Mouse (Mus musculus) midbrain, embryonic 13.5 days (tissue): Measurements from ENCODE around the gene Ctnna2. TPM values are rescaled to one million over a fixed set of nuclear protein-coding genes. Genes with fewer than 3 reads are reported as not detected.
A peak's percentile ranks its signal among the peaks of the same experiment; 100 is the strongest.

Source experiments
- ATAC-seq: fragments of 200-750 bp; cut with Nextera tagmentation; 2 replicates; pipeline ENCODE4 v1.8.0; 2017; ENCODE audit warnings: mild to moderate bottlenecking, moderate TSS enrichment, moderate library complexity
- H3K27ac ChIP-seq: fragments of 300-500 bp; sonication (generic); 2 replicates; pipeline ENCODE4 v1.5.1; 2015; ENCODE audit warnings: inconsistent platforms, mild to moderate bottlenecking, moderate library complexity
- H3K27me3 ChIP-seq: fragments of 300-500 bp; sonication (generic); 2 replicates; pipeline ENCODE4 v1.6.1; 2015; ENCODE audit warnings: mild to moderate bottlenecking, inconsistent platforms
- H3K36me3 ChIP-seq: fragments of 300-500 bp; sonication (generic); 2 replicates; pipeline ENCODE4 v1.6.1; 2015; ENCODE audit warnings: mild to moderate bottlenecking, inconsistent platforms
- H3K4me1 ChIP-seq: fragments of 300-500 bp; sonication (generic); replicated peaks from 2 replicates; pipeline ENCODE4 v1.6.1; 2015; ENCODE audit warnings: inconsistent platforms
- H3K4me2 ChIP-seq: fragments of 300-500 bp; sonication (generic); replicated peaks from 2 replicates; pipeline ENCODE4 v1.6.1; 2015; ENCODE audit warnings: moderate library complexity, mild to moderate bottlenecking, inconsistent platforms
- H3K4me3 ChIP-seq: fragments of 300-500 bp; sonication (generic); replicated peaks from 2 replicates; pipeline ENCODE4 v1.5.1; 2015; ENCODE audit warnings: mild to moderate bottlenecking, inconsistent platforms
- H3K9ac ChIP-seq: fragments of 300-500 bp; sonication (generic); replicated peaks from 2 replicates; pipeline ENCODE4 v1.6.1; 2015; ENCODE audit warnings: mild to moderate bottlenecking, inconsistent platforms
- H3K9me3 ChIP-seq: fragments of 300-500 bp; sonication (generic); 2 replicates; pipeline ENCODE4 v1.6.1; 2016; ENCODE audit warnings: mild to moderate bottlenecking, inconsistent platforms
- WGBS: fragments of 180-500 bp; shearing (Covaris S2); methylation state at CpG from one replicate; pipeline ENCODE4 v1.1.7; 2015; 5-methylcytosine and 5-hydroxymethylcytosine counted together
- polyA plus RNA-seq: library from polyadenylated mRNA; unstranded; fragments of >200 nt; fragmentation: Nextera tagmentation; extraction: Ambion mirVana; gene quantifications from 2 replicates; pipeline ENCODE4 v1.2.1, GENCODE M21; 2015

Ctnna2 gene
- polyA plus RNA-seq, 1 experiment from 2014 or later: 137 TPM

DNA sequence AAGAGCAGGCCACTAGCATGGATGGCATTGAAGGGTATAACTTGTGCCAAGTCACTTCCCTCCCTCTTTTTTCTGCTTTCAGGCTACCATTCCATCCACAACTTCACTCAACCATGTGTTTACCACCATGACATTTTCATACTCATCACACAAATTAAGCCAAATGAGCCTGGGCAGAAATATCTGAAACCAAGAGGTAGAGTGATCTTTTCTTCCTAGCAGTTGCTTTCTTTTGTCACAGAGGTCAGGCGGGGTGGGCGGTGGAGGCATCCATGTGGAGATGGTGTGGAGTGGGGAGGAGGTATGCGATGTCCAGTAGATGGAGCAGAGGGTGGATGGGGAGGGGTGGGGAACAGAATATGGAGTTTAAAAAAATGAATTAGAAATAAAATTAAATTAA is 672.7 kb downstream of the Ctnna2 start:
- ATAC-seq: no peak
- H3K36me3 ChIP-seq: no peaks in the 10 kb centered on the region
- WGBS: 90% methylated on average over 3 of the region's 3 CpGs
- H3K9ac ChIP-seq: no peak overlapping the region
- no peaks in the 10 kb centered on the region for H3K27me3 ChIP-seq
- H3K4me2 ChIP-seq: no peak overlapping the region
- no peak overlapping the region for H3K27ac ChIP-seq
- no peaks in the 10 kb centered on the region for H3K9me3 ChIP-seq
- H3K4me3 ChIP-seq: no peak overlapping the region
- peaks cover 6% of the 10 kb centered on the region; the same call in 1 of the 2 replicates for H3K4me1 ChIP-seq

DNA sequence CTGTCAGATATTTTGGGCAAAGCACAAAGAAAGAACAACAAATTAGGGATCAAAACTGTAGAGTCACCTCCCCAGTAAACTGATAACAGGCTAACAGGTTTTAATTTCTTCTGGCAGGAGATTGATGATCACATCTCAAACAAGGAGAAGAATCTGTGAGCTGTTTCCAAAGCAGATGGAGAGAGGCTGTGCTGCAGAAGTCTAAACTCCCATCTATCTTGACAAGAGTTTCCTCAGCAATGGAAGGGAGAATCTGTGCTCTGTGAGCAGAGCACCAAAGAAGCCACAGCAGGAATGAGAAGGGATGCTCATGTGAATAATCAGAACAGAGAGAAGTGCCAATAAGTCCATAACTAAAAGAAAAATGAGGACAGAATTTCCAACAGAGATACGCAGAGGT is 678.2 kb downstream of the Ctnna2 start:
- WGBS: 90% methylated on average over 1 of the region's 1 CpGs
- H3K9ac ChIP-seq: no peak overlapping the region
- no peaks in the 10 kb centered on the region for H3K9me3 ChIP-seq
- H3K27ac ChIP-seq: no peak overlapping the region
- no peaks in the 10 kb centered on the region for H3K36me3 ChIP-seq
- H3K4me1 ChIP-seq: peaks cover 6% of the 10 kb centered on the region; the same call in 1 of the 2 replicates
- H3K4me3 ChIP-seq: no peak overlapping the region
- H3K27me3 ChIP-seq: no peaks in the 10 kb centered on the region
- H3K4me2 ChIP-seq: no peak overlapping the region
- ATAC-seq: no peak

GRCm38 (mm10) chr6:77291415-77291814 is 688.1 kb downstream of the Ctnna2 start:
- H3K36me3 ChIP-seq: no peaks in the 10 kb centered on the region
- no peak overlapping the region for H3K4me2 ChIP-seq
- H3K4me1 ChIP-seq: peaks cover 14% of the 10 kb centered on the region
- 58% methylated on average over 6 of the region's 6 CpGs for WGBS
- H3K9me3 ChIP-seq: no peaks in the 10 kb centered on the region
- H3K27ac ChIP-seq: peak overlapping the region; percentile 68
- no peak for ATAC-seq
- no peak overlapping the region for H3K4me3 ChIP-seq
- no peak overlapping the region for H3K9ac ChIP-seq
- H3K27me3 ChIP-seq: no peaks in the 10 kb centered on the region

DNA sequence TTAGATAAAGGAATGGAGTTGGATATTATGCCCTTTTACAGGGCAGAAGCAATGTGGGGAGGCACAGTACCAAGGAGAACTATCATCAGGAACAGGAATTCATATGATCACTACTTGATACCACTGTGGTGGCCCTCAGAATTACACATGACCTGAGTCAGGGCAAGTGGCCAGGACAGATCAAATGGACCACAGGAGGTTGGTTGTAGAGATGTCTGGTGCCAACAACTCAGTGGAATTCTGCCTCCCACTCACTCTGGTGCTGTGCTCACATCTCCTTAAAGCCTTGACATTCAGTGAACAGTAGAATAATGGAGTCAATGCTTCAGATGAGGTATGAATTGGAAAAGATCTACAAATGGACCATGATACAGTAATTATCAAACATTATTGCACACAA is 691.1 kb downstream of the Ctnna2 start:
- Histone ChIP-seq H3K4me3 (no peak overlapping the region), H3K9ac (no peak overlapping the region), H3K4me1 (peaks cover 8% of the 10 kb centered on the region; the same call in 1 of the 2 replicates), H3K27me3 (no peaks in the 10 kb centered on the region), H3K9me3 (no peaks in the 10 kb centered on the region), H3K27ac (no peak overlapping the region), H3K4me2 (no peak overlapping the region), H3K36me3 (no peaks in the 10 kb centered on the region)
- no peak for ATAC-seq

DNA sequence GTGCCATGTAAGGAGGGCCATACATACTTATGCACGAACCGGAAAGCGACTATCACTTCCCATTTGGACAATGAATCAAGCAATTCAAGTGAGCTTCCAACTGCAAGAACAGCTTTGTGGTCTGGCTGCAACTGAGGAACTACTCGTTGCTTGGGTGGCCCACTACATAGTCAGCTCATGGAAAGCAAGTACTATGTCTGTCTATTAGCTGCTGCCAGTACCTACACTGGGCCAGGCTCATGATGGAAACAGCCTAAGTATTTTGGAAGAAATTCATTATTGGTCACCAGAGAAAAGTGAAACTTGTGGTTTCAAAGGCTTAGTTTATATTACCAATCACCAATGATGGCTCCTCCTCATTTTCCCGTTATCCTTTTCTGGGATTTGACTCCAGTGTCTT is 693.2 kb downstream of the Ctnna2 start:
- Histone ChIP-seq H3K27ac (no peak overlapping the region), H3K4me3 (no peak overlapping the region), H3K4me2 (no peak overlapping the region), H3K9me3 (no peaks in the 10 kb centered on the region), H3K9ac (no peak overlapping the region), H3K36me3 (no peaks in the 10 kb centered on the region), H3K4me1 (peaks cover 3% of the 10 kb centered on the region; the same call in 1 of the 2 replicates), H3K27me3 (no peaks in the 10 kb centered on the region)
- no peak for ATAC-seq
- 94% methylated on average over 5 of the region's 5 CpGs for WGBS

GRCm38 (mm10) chr6:77278794-77279193 is 700.7 kb downstream of the Ctnna2 start:
- H3K9ac ChIP-seq: no peak overlapping the region
- no peak overlapping the region for H3K4me3 ChIP-seq
- no peaks in the 10 kb centered on the region for H3K36me3 ChIP-seq
- H3K27me3 ChIP-seq: no peaks in the 10 kb centered on the region
- no peak overlapping the region for H3K27ac ChIP-seq
- H3K4me1 ChIP-seq: no peaks in the 10 kb centered on the region
- 80% methylated on average over 5 of the region's 5 CpGs for WGBS
- H3K9me3 ChIP-seq: no peaks in the 10 kb centered on the region
- H3K4me2 ChIP-seq: no peak overlapping the region
- ATAC-seq: no peak

GRCm38 (mm10) chr6:77265163-77265562 is 714.3 kb downstream of the Ctnna2 start:
- 91% methylated on average over 3 of the region's 3 CpGs for WGBS
- H3K4me2 ChIP-seq: no peak overlapping the region
- no peak overlapping the region for H3K4me3 ChIP-seq
- H3K9ac ChIP-seq: no peak overlapping the region
- no peaks in the 10 kb centered on the region for H3K9me3 ChIP-seq
- ATAC-seq: no peak
- no peaks in the 10 kb centered on the region for H3K36me3 ChIP-seq
- no peak overlapping the region for H3K27ac ChIP-seq
- no peaks in the 10 kb centered on the region for H3K27me3 ChIP-seq
- no peaks in the 10 kb centered on the region for H3K4me1 ChIP-seq

DNA sequence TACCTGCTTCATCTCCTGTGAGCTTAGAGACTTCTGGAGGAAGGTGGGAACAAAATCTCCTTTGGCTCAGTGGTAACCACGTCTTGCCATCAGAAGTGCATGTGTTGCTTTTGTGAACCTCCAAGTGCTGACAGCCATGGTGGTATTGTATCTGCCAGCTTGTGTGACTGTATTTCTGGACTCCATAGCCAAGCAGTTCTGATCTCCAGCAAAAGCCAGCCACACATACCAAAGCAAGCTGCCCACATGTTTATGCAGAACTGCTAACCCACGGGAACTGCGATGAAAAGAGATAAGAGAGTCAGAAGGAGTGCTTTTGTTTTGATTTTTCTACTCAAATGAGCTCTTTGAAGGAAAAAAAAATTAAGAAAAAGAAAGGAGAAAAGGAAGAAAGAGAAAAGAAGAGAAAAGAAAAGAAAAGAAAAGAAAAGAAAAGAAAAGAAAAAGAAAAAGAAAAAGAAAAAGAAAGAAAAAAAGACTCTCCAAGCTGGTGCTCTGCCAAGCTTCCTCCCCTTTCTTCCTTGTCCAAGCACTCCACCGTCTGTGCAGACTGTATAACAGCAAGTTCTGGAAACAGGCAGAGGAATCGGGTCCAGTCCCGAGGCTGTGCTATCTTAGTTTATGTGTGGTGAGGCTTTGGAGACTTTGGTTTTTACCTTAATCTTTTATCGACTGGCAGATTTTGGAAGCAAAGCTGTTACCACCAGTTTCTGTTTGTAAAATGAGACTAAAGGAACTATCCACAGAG is 722.0 kb downstream of the Ctnna2 start:
- 49% methylated on average over 7 of the region's 7 CpGs for WGBS
- no peaks in the 10 kb centered on the region for H3K9me3 ChIP-seq
- no peak overlapping the region for H3K4me2 ChIP-seq
- no peaks in the 10 kb centered on the region for H3K27me3 ChIP-seq
- no peaks in the 10 kb centered on the region for H3K4me1 ChIP-seq
- H3K4me3 ChIP-seq: no peak overlapping the region
- H3K27ac ChIP-seq: no peak overlapping the region
- no peak for ATAC-seq
- H3K9ac ChIP-seq: no peak overlapping the region
- H3K36me3 ChIP-seq: no peaks in the 10 kb centered on the region

DNA sequence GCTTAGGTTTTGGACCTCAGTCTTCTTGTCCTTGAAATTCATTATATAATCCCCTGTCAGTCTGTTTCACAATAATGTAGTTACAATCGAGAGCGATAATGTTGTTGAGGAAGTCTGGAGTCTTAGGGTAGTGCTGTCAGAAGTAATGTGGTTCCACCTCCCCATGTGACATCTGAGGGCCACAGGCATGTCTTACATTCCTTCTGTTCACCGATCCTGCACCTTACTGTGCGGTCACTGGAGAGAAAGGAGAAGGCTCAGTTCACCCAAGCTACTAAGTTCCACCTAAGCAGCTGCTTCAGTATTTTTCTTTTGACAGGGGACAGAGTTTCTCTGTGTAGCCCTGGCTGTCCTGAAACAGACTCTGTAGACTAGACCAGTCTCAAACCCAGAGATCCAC is 723.2 kb downstream of the Ctnna2 start:
- Histone ChIP-seq H3K27ac (no peak overlapping the region), H3K9me3 (no peaks in the 10 kb centered on the region), H3K27me3 (no peaks in the 10 kb centered on the region), H3K4me3 (no peak overlapping the region), H3K4me2 (no peak overlapping the region), H3K9ac (no peak overlapping the region), H3K4me1 (no peaks in the 10 kb centered on the region), H3K36me3 (no peaks in the 10 kb centered on the region)
- 93% methylated on average over 4 of the region's 4 CpGs for WGBS
- ATAC-seq: no peak

GRCm38 (mm10) chr6:77253480-77253879 is 726.0 kb downstream of the Ctnna2 start:
- WGBS: 70% methylated on average over 5 of the region's 5 CpGs
- H3K9ac ChIP-seq: no peak overlapping the region
- no peak overlapping the region for H3K4me2 ChIP-seq
- H3K4me3 ChIP-seq: no peak overlapping the region
- H3K4me1 ChIP-seq: no peaks in the 10 kb centered on the region
- no peak overlapping the region for H3K27ac ChIP-seq
- no peaks in the 10 kb centered on the region for H3K9me3 ChIP-seq
- H3K27me3 ChIP-seq: no peaks in the 10 kb centered on the region
- ATAC-seq: no peak
- H3K36me3 ChIP-seq: no peaks in the 10 kb centered on the region

DNA sequence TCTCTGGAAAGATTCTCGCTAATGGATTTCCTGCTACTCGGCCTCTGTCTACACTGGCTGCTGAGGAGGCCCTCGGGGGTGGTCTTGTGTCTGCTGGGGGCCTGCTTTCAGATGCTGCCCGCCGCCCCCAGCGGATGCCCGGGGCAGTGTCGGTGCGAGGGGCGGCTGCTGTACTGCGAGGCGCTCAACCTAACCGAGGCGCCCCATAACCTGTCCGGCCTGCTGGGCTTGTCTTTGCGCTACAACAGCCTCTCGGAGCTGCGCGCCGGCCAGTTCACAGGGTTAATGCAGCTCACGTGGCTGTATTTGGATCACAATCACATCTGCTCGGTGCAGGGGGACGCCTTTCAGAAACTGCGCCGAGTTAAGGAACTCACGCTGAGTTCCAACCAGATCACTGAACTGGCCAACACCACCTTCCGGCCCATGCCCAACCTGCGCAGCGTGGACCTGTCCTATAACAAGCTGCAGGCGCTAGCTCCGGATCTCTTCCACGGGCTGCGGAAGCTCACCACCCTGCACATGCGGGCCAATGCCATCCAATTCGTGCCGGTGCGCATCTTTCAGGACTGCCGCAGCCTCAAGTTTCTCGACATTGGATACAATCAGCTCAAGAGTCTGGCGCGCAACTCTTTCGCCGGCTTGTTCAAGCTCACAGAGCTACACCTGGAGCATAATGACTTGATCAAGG is 735.8 kb downstream of the Ctnna2 start:
- Histone ChIP-seq H3K4me3 (peak overlapping the region; percentile 63), H3K36me3 (no peaks in the 10 kb centered on the region), H3K9ac (peak overlapping the region; percentile 81), H3K4me1 (peaks cover 32% of the 10 kb centered on the region), H3K9me3 (no peaks in the 10 kb centered on the region), H3K27me3 (peaks cover 21% of the 10 kb centered on the region), H3K4me2 (peak overlapping the region; percentile 95), H3K27ac (peak overlapping the region; percentile 88)
- under 1% methylated on average over 43 of the region's 43 CpGs for WGBS
- peak; percentile 78 for ATAC-seq

DNA sequence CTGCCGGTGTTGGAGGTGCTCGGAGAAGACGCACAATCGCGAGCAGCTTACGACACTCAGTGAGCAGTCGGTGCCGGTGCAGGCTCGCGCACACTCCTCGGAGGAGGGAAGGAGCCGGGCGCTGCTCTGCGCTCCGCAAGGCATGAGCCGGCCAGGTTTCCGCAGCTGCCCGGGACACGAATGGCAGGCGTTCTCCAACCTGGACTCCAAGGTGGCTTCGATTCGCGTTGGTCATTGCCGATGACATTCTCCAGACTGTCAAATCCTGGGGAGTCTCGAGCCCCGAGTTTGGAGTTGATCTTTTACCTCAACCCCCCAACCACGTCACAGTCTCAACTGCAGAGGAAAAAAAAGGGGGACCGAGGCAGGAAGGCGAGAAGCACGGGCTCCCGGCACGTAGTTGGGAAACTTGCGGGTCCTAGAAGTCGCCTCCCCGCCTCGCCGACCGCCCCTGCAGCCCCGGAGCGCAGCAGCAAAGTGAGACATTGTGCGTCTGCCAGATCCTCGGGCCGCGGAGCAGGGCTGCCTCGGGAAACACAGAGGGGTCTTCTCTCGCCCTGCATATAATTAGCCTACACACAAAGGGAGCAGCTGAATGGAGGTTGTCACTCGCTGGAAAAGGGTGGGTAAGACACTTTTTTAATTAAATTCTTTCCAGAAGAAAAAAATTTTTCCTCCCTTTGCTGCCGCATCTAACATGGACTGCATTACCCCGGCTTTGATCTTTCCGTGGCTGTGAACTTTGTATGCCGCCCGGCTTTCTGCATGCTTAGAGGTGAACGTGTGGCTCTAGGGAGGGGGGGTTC is 736.7 kb downstream of the Ctnna2 start, which contains the start of gene Lrrtm1:
Gene Lrrtm1 (plus strand): TSS at position 89 of the 806 bp plus-strand sequence.
- ATAC-seq: peak; percentile 90
- under 1% methylated on average over 53 of the region's 53 CpGs for WGBS
- H3K4me3 ChIP-seq: peak within 1 kb of the TSS; percentile 63
- H3K36me3 ChIP-seq: no peaks in the 10 kb centered on the region
- H3K9ac ChIP-seq: peak within 1 kb of the TSS; percentile 81
- H3K4me1 ChIP-seq: peaks cover 31% of the 10 kb centered on the region
- no peaks in the 10 kb centered on the region for H3K9me3 ChIP-seq
- peak within 1 kb of the TSS; percentile 95 for H3K4me2 ChIP-seq
- H3K27ac ChIP-seq: peak within 1 kb of the TSS; percentile 88
- H3K27me3 ChIP-seq: peaks cover 21% of the 10 kb centered on the region
